In genomic region chr10:110992047-110992431, GRCm38 (mm10) we compare ENCODE assay signal across 8 mouse cellular contexts. TPM values are rescaled to one million over a fixed set of nuclear protein-coding genes. Genes with fewer than 3 reads are reported as not detected.
DNase-seq lines count a peak whose midpoint lies in the region; ATAC-seq and TF ChIP-seq lines count a peak whose summit lies in the region.

No protein-coding gene starts in this region.

- no peak overlapping the region for H3K4me2 ChIP-seq in intestine, postnatal 0 days (replicated peaks; ENCODE audit: low read depth)

- ATAC-seq in intestine, postnatal 0 days: peak; percentile 41; the same call in 1 of the 2 replicates

- H3K27ac ChIP-seq in heart, embryonic 10.5 days: no peak overlapping the region
- no peak overlapping the region for H3K27ac ChIP-seq in intestine, postnatal 0 days (ENCODE audit: low read depth, low read length)

- TF ChIP-seq CTCF in brain, embryonic 14.5 days (IDR thresholded peaks at IDR 0.05; ENCODE audit: borderline replicate concordance, extremely low read depth, insufficient read depth, insufficient read length): no peak
- TF ChIP-seq CTCF in intestine, postnatal 0 days (IDR thresholded peaks at IDR 0.05; ENCODE audit: low read depth): no peak

- DNase-seq in heart, embryonic 10.5 days (ENCODE audit: low spot score): peak; percentile 74
- DNase-seq in heart, postnatal 25 days (ENCODE audit: low spot score): no peak
- DNase-seq in brain, embryonic 14.5 days (ENCODE audit: low read depth): peak; percentile 53
- DNase-seq in urinary bladder, adult 18-20 months (ENCODE audit: low spot score in 2 of 2): no peak
- no peak for DNase-seq in spleen, adult 12 weeks (ENCODE audit: low spot score)
- DNase-seq in gastrocnemius, postnatal 4 days (ENCODE audit: low spot score in 2 of 2): no peak

- WGBS in heart, embryonic 10.5 days: 41% methylated on average over 9 of the region's 9 CpGs
- 31% methylated on average over 9 of the region's 9 CpGs for WGBS in intestine, postnatal 0 days

- no peak for TF ChIP-seq POLR2A in brain, embryonic 14.5 days (IDR thresholded peaks at IDR 0.05; ENCODE audit: borderline replicate concordance, extremely low read depth, insufficient read depth, insufficient read length, poor library complexity, severe bottlenecking)

- H3K4me3 ChIP-seq in heart, embryonic 10.5 days: no peak overlapping the region
- no peak overlapping the region for H3K4me3 ChIP-seq in intestine, postnatal 0 days (ENCODE audit: low read depth, low read length)
- H3K4me3 ChIP-seq in megakaryocyte, embryonic 14.5 days (replicated peaks): peak overlapping the region; percentile 69

- H3K36me3 ChIP-seq in heart, embryonic 10.5 days: no peaks in the 10 kb centered on the region
- H3K36me3 ChIP-seq in intestine, postnatal 0 days (ENCODE audit: control insufficient read depth, insufficient read depth): no peaks in the 10 kb centered on the region
- H3K36me3 ChIP-seq in megakaryocyte, embryonic 14.5 days (replicated peaks; ENCODE audit: low read length): peaks cover 5% of the 10 kb centered on the region

- H3K9me3 ChIP-seq in heart, embryonic 10.5 days: no peaks in the 10 kb centered on the region
- no peaks in the 10 kb centered on the region for H3K9me3 ChIP-seq in intestine, postnatal 0 days (ENCODE audit: control insufficient read depth)
- no peaks in the 10 kb centered on the region for H3K9me3 ChIP-seq in megakaryocyte, embryonic 14.5 days

- H3K4me1 ChIP-seq in heart, embryonic 10.5 days: peaks cover 28% of the 10 kb centered on the region
- H3K4me1 ChIP-seq in intestine, postnatal 0 days (replicated peaks; ENCODE audit: control insufficient read depth, insufficient read depth, low read length): 0 out of 2 replicates have a peak, but pooled peaks cover 5% of the 10 kb centered on the region
- peaks cover 50% of the 10 kb centered on the region for H3K4me1 ChIP-seq in megakaryocyte, embryonic 14.5 days

- intact Hi-C loops in heart, postnatal 25 days (cut with DNase I): loop anchor here (10.0 kb wide), 1 partner anchor 303 kb away; the partner anchor contains the start of gene Bbs10

- H3K9ac ChIP-seq in intestine, postnatal 0 days (ENCODE audit: low read depth, low read length): no peak overlapping the region

- H3K27me3 ChIP-seq in heart, embryonic 10.5 days (ENCODE audit: insufficient read depth, poor library complexity, severe bottlenecking): no peaks in the 10 kb centered on the region
- H3K27me3 ChIP-seq in intestine, postnatal 0 days (replicated peaks; ENCODE audit: control insufficient read depth, insufficient read depth, low read length): no peaks in the 10 kb centered on the region
- no peaks in the 10 kb centered on the region for H3K27me3 ChIP-seq in megakaryocyte, embryonic 14.5 days (replicated peaks)

RNA-seq across cellular contexts. Expression of gene Zdhhc17, which starts 17.9 kb away (rescaled TPM):
- 20.9 and 21.7 TPM in 2 replicates for polyA plus RNA-seq in heart, embryonic 10.5 days (2016; fragmentation: Nextera tagmentation; extraction: Ambion mirVana)
- 10 to 100 TPM; 24.8 to 27.7 TPM for total RNA-seq in heart, postnatal 25 days (2021)
- polyA plus RNA-seq in brain, embryonic 14.5 days (2012; rRNA removed): 83.4 and 90.8 TPM in 2 replicates
- 5.4 and 5.9 TPM in 2 replicates for polyA plus RNA-seq in intestine, postnatal 0 days (2015; fragmentation: Nextera tagmentation; extraction: Ambion mirVana)
- polyA plus RNA-seq in megakaryocyte, embryonic 14.5 days (2012; ENCODE audit: insufficient read depth, low replicate concordance): 0.29 and 1.3 TPM in 2 replicates
- total RNA-seq in gastrocnemius, postnatal 4 days (2021): 10 to 100 TPM; 31.5 to 32.4 TPM

Comparison
In these comparisons a context has a peak if more than half of its experiments do, and no peak if none do; other contexts are left out.
1. DNase-seq: peak in heart, embryonic 10.5 days (single experiment) and brain, embryonic 14.5 days (single experiment); none in heart, postnatal 25 days (single experiment), urinary bladder, adult 18-20 months (0 of 2), spleen, adult 12 weeks (single experiment) and gastrocnemius, postnatal 4 days (0 of 2).